Mouse (Mus musculus) neural tube, embryonic 15.5 days (tissue): ENCODE data around the gene Slc25a22. TPM values are rescaled to one million over a fixed set of nuclear protein-coding genes. Genes with fewer than 3 reads are reported as not detected.

Source experiments
- ATAC-seq: fragments of 200-750 bp; cut with Nextera tagmentation; 2 replicates; pipeline ENCODE4 v1.8.0; 2017; ENCODE audit warnings: mild to moderate bottlenecking, moderate TSS enrichment, moderate library complexity; ENCODE audit not compliant: low FRiP score
- H3K27ac ChIP-seq: fragments of 300-500 bp; sonication (generic); replicated peaks from 2 replicates; pipeline ENCODE4 v1.5.1; 2015; ENCODE audit warnings: mild to moderate bottlenecking, inconsistent platforms
- H3K27me3 ChIP-seq: fragments of 300-500 bp; sonication (generic); replicated peaks from 2 replicates; pipeline ENCODE4 v1.6.1; 2015; ENCODE audit warnings: inconsistent platforms
- H3K36me3 ChIP-seq: fragments of 300-500 bp; sonication (generic); 2 replicates; pipeline ENCODE4 v1.6.1; 2015; ENCODE audit warnings: inconsistent platforms
- H3K4me1 ChIP-seq: fragments of 300-500 bp; sonication (generic); 2 replicates; pipeline ENCODE4 v1.6.1; 2015; ENCODE audit warnings: inconsistent platforms
- H3K4me2 ChIP-seq: fragments of 300-500 bp; sonication (generic); 2 replicates; pipeline ENCODE4 v1.6.1; 2015; ENCODE audit warnings: inconsistent platforms, mild to moderate bottlenecking, moderate library complexity
- H3K4me3 ChIP-seq: fragments of 300-500 bp; sonication (generic); replicated peaks from 2 replicates; pipeline ENCODE4 v1.5.1; 2015; ENCODE audit warnings: mild to moderate bottlenecking, inconsistent platforms
- H3K9ac ChIP-seq: fragments of 300-500 bp; sonication (generic); replicated peaks from 2 replicates; pipeline ENCODE4 v1.6.1; 2015; ENCODE audit warnings: mild to moderate bottlenecking, inconsistent platforms
- H3K9me3 ChIP-seq: fragments of 300-500 bp; sonication (generic); replicated peaks from 2 replicates; pipeline ENCODE4 v1.6.1; 2016; ENCODE audit warnings: inconsistent platforms
- WGBS: fragments of 180-500 bp; shearing (Covaris S2); methylation state at CpG from one replicate; pipeline ENCODE4 v1.1.7; 2015; ENCODE audit warnings: mixed read lengths; 5-methylcytosine and 5-hydroxymethylcytosine counted together
- polyA plus RNA-seq: library from polyadenylated mRNA; unstranded; fragments of >200 nt; fragmentation: Nextera tagmentation; extraction: Ambion mirVana; gene quantifications from 2 replicates; pipeline ENCODE4 v1.2.1, GENCODE M21; 2015

The Slc25a22 gene
- polyA plus RNA-seq, 1 experiment from 2014 or later: 88.8 TPM

GRCm38 (mm10) chr7:141480842-141481497, 43.3 kb upstream of the Slc25a22 start:
- ATAC-seq: peak; percentile 43; the same call in 1 of the 2 replicates
- H3K4me1 ChIP-seq: peaks cover 67% of the 10 kb centered on the region
- peaks cover 12% of the 10 kb centered on the region for H3K27me3 ChIP-seq
- no peaks in the 10 kb centered on the region for H3K9me3 ChIP-seq
- H3K36me3 ChIP-seq: no peaks in the 10 kb centered on the region
- peak overlapping the region; percentile 82 for H3K27ac ChIP-seq
- 0 out of 2 replicates have a peak overlapping the region, but pooled peaks have one; percentile 64 for H3K9ac ChIP-seq
- H3K4me2 ChIP-seq: peak overlapping the region; percentile 80
- WGBS: 4% methylated on average over 10 of the region's 10 CpGs
- peak overlapping the region; percentile 62 for H3K4me3 ChIP-seq

- H3K36me3 ChIP-seq: no peaks in the 10 kb centered on the region
- no peak overlapping the region for H3K9ac ChIP-seq
- H3K4me2 ChIP-seq: 0 out of 2 replicates have a peak overlapping the region, but pooled peaks have one; percentile 1
- H3K9me3 ChIP-seq: no peaks in the 10 kb centered on the region
- no peak for ATAC-seq
- H3K4me3 ChIP-seq: no peak overlapping the region
- H3K27ac ChIP-seq: no peak overlapping the region
- WGBS: 77% methylated on average over 5 of the region's 5 CpGs
- H3K27me3 ChIP-seq: peaks cover 12% of the 10 kb centered on the region
- peaks cover 63% of the 10 kb centered on the region for H3K4me1 ChIP-seq
Measured at GRCm38 (mm10) chr7:141478270-141478748, 40.6 kb upstream of the Slc25a22 start.

- no peak overlapping the region; the same call in 1 of the 2 replicates for H3K27ac ChIP-seq
- H3K9me3 ChIP-seq: no peaks in the 10 kb centered on the region
- WGBS: 67% methylated on average over 4 of the region's 4 CpGs
- no peak for ATAC-seq
- H3K27me3 ChIP-seq: peaks cover 10% of the 10 kb centered on the region
- 0 out of 2 replicates have a peak overlapping the region, but pooled peaks have one; percentile 1 for H3K4me2 ChIP-seq
- peaks cover 1% of the 10 kb centered on the region; the same call in 1 of the 2 replicates for H3K36me3 ChIP-seq
- H3K4me3 ChIP-seq: no peak overlapping the region
- H3K4me1 ChIP-seq: peaks cover 61% of the 10 kb centered on the region
- no peak overlapping the region for H3K9ac ChIP-seq
Measured at GRCm38 (mm10) chr7:141477578-141478269, 40.0 kb upstream of the Slc25a22 start.

- no peak overlapping the region; the same call in none of the 2 replicates for H3K27ac ChIP-seq
- WGBS: 23% methylated on average over 7 of the region's 7 CpGs
- H3K9ac ChIP-seq: no peak overlapping the region
- peaks cover 10% of the 10 kb centered on the region for H3K27me3 ChIP-seq
- H3K9me3 ChIP-seq: no peaks in the 10 kb centered on the region
- peak overlapping the region; percentile 94 for H3K4me2 ChIP-seq
- H3K4me1 ChIP-seq: peaks cover 56% of the 10 kb centered on the region
- ATAC-seq: no peak
- H3K4me3 ChIP-seq: 0 out of 2 replicates have a peak overlapping the region, but pooled peaks have one; percentile 72
- H3K36me3 ChIP-seq: peaks cover 9% of the 10 kb centered on the region
Measured at GRCm38 (mm10) chr7:141476981-141477370, 39.3 kb upstream of the Slc25a22 start.

GRCm38 (mm10) chr7:141476226-141476980, 38.7 kb upstream of the Slc25a22 start:
- Histone ChIP-seq H3K9ac (peak overlapping the region; percentile 80; the same call in 1 of the 2 replicates), H3K36me3 (peaks cover 12% of the 10 kb centered on the region), H3K4me3 (peak overlapping the region; percentile 72), H3K4me2 (peak overlapping the region; percentile 94), H3K27ac (peak overlapping the region; percentile 84), H3K9me3 (no peaks in the 10 kb centered on the region), H3K27me3 (peaks cover 10% of the 10 kb centered on the region), H3K4me1 (peaks cover 53% of the 10 kb centered on the region)
- 5% methylated on average over 17 of the region's 17 CpGs for WGBS
- ATAC-seq: no peak

- Histone ChIP-seq H3K4me1 (peaks cover 46% of the 10 kb centered on the region), H3K27me3 (peaks cover 10% of the 10 kb centered on the region), H3K36me3 (peaks cover 18% of the 10 kb centered on the region), H3K4me2 (peak overlapping the region; percentile 94), H3K9me3 (no peaks in the 10 kb centered on the region), H3K9ac (peak overlapping the region; percentile 80), H3K4me3 (peak overlapping the region; percentile 72), H3K27ac (peak overlapping the region; percentile 84)
- WGBS: 4% methylated on average over 12 of the region's 12 CpGs
- no peak for ATAC-seq
Measured at GRCm38 (mm10) chr7:141475805-141476158, 38.1 kb upstream of the Slc25a22 start.

- peak within 1 kb of the TSS; percentile 94 for H3K4me2 ChIP-seq
- peak; percentile 87 for ATAC-seq
- H3K9me3 ChIP-seq: no peaks in the 10 kb centered on the region
- peaks cover 23% of the 10 kb centered on the region for H3K36me3 ChIP-seq
- WGBS: under 1% methylated on average over 82 of the region's 87 CpGs
- H3K27ac ChIP-seq: peak within 1 kb of the TSS; percentile 84
- peak within 1 kb of the TSS; percentile 72 for H3K4me3 ChIP-seq
- H3K9ac ChIP-seq: peak within 1 kb of the TSS; percentile 80
- peaks cover 47% of the 10 kb centered on the region for H3K4me1 ChIP-seq
- peaks cover 10% of the 10 kb centered on the region for H3K27me3 ChIP-seq
Measured at GRCm38 (mm10) chr7:141475011-141475804, 37.5 kb upstream of the Slc25a22 start, which contains the start of the genes Polr2l and Tspan4. TSS of gene Polr2l (minus strand) at chr7:141475132. TSS of gene Tspan4 (plus strand) at chr7:141475240.

GRCm38 (mm10) chr7:141474160-141474559, 36.5 kb upstream of the Slc25a22 start:
- Histone ChIP-seq H3K9ac (peak overlapping the region; percentile 80), H3K4me3 (peak overlapping the region; percentile 72), H3K9me3 (no peaks in the 10 kb centered on the region), H3K36me3 (peaks cover 29% of the 10 kb centered on the region), H3K4me1 (peaks cover 57% of the 10 kb centered on the region), H3K27ac (no peak overlapping the region), H3K27me3 (peaks cover 8% of the 10 kb centered on the region), H3K4me2 (peak overlapping the region; percentile 94)
- WGBS: 9% methylated on average over 5 of the region's 5 CpGs
- no peak for ATAC-seq

GRCm38 (mm10) chr7:141472763-141473162, 35.1 kb upstream of the Slc25a22 start:
- peaks cover 29% of the 10 kb centered on the region for H3K36me3 ChIP-seq
- no peaks in the 10 kb centered on the region for H3K9me3 ChIP-seq
- ATAC-seq: no peak
- H3K27ac ChIP-seq: no peak overlapping the region
- H3K4me1 ChIP-seq: peaks cover 69% of the 10 kb centered on the region
- H3K4me3 ChIP-seq: no peak overlapping the region
- H3K27me3 ChIP-seq: peaks cover 8% of the 10 kb centered on the region
- WGBS: 92% methylated on average over 6 of the region's 6 CpGs
- no peak overlapping the region for H3K4me2 ChIP-seq
- H3K9ac ChIP-seq: no peak overlapping the region

GRCm38 (mm10) chr7:141472226-141472625, 34.5 kb upstream of the Slc25a22 start:
- peaks cover 69% of the 10 kb centered on the region for H3K4me1 ChIP-seq
- no peak overlapping the region for H3K4me2 ChIP-seq
- no peaks in the 10 kb centered on the region for H3K9me3 ChIP-seq
- WGBS: 91% methylated on average over 6 of the region's 6 CpGs
- peaks cover 8% of the 10 kb centered on the region for H3K27me3 ChIP-seq
- H3K36me3 ChIP-seq: peaks cover 29% of the 10 kb centered on the region
- H3K4me3 ChIP-seq: no peak overlapping the region; the same call in 1 of the 2 replicates
- H3K9ac ChIP-seq: no peak overlapping the region; the same call in 1 of the 2 replicates
- no peak overlapping the region for H3K27ac ChIP-seq
- ATAC-seq: no peak
